Mouse (Mus musculus): ENCODE data around the gene Ahdc1.

The Ahdc1 gene

DNA sequence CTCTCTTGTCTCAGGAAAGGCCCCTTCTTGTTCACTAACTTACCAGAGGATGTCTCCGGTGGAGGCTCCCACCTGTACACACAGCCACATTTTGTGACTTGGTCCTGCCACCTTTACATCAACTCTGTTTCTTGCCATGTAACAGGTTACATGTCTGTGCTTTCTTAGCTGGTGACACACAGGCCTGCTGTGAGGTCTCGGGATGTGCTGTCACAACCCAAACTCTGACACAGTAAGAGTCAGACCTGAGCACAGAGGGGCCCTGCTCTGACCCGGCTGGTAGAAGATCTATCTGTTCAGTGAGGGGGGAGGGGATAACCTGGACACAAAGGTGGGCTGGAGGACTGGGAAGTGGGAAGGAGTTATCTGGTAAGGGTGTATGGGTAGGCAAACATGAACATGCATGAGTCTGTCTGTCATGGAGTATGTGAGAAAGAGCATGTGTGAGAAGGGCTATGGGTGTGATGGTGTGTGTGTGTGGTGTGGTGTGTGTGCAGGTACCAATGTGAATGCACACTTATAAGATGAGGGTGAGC, 7.3 kb downstream of the Ahdc1 start:
- DNase-seq, result no peak

DNA sequence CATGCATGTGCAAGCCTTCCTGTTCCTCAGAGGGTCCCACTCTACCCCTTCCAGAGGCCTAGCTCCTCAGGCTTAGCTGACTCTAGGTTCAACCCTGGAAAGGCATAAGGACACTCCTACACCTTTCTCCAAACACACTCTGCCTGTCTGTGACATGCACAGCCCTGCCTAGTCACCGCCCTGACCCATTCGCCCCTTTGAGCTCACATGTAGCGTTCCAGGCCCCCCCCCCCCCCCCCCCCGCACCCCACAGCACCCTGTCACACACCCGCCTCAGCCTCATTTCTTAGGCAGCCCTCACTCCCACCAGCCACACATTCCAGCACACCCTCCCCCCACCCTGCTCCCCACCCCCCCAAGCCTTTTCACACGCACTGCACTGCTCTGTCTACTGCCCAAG, 9.7 kb downstream of the Ahdc1 start:
- no peak for DNase-seq

DNA sequence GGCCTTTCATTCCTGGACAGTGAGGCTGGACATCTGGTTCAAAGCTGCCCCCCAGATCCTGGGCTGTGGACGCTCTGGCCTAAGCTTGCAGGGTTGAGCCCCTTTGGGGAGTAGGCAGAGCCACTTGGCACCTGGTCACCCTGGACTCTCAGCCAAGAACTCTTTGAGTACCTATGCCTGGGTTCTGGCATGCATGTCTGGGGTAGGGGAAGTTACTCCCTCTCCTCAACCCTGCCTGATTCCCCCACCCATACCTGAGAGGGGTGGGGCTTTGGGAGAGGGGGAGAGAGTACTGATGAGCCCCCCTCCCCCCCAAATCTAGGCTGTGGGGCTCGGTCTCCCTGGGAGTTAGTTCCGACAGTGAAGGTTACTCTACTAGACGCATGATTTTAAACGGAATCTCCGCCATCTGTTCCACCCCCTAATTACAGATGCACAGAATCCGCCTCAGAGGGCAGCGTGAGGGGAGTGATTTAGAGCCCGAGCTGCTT, 10.2 kb downstream of the Ahdc1 start:
- no peak for DNase-seq

DNA sequence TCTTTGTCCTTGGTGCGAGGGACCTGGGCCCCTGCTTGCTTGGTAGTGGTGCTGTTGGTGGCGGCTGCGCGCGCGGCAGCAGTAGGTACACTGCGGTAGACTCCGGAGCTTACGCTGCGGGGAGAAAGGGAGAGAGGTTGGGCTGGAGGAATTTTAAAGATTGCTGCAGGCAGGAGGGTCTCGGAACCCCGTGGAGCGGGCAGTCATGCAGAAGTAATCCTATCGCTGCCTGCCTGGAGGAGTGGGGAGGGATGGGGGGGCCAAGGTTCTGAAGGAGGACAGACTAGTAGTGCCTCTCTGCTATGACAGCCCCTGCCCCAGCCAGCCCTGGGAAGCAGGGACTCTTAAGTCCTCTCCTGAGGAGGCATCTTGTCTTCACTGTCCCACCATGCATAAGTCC, 11.2 kb downstream of the Ahdc1 start:
- DNase-seq, result no peak

DNA sequence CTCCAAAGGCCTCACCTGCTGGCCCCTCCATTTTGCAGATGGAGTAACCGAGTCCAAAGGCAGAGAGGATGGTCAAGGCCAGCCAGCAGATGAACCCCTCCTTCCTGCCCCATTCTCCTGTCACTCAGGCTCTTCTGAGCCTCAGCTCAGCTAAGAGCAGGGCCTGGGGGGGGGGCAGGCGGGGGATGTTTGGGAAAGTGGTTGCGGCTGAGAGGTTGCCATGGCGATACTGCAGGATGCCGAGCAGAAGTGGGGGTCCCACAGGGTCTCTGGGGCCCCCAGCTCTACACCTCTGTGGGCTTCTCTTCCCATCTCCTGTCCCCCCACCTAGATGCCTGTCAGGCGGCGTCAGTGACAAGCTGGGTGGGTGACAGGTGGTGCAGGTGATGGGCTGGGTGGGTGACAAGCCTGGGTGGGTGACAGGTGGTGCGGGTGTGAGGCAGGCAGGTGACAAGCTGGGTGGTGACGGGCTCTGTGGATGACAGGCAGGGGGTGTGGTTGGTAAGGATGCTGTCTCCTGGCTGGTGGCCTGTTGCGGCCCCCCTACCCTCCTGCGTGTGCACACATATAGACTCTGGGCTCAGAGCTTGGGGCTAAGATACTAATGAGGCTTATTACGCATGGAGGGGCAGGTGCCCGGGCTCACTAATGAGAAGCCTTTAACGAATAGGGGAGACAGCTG, 12.0 kb downstream of the Ahdc1 start:
- no peak for DNase-seq

DNA sequence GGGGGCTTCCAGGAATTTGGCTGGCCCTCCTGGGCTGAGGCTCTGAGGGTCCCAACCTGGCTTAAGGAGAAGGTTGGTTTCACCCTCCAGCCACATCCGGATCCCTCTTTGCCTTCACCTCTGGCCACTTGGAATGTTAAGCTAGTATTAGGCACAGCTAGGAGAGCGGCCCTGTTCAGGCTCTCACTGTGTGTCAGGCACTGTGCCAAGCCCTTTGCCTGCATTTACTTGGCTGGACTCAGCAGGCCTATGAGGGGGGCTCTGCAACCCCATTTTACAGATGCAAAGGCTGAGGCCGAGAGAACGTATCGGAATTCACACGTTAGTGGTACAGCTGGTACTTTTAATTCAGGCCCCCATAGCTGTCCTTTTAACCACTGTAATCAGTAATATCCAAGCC, 12.6 kb downstream of the Ahdc1 start:
- DNase-seq, result no peak

DNA sequence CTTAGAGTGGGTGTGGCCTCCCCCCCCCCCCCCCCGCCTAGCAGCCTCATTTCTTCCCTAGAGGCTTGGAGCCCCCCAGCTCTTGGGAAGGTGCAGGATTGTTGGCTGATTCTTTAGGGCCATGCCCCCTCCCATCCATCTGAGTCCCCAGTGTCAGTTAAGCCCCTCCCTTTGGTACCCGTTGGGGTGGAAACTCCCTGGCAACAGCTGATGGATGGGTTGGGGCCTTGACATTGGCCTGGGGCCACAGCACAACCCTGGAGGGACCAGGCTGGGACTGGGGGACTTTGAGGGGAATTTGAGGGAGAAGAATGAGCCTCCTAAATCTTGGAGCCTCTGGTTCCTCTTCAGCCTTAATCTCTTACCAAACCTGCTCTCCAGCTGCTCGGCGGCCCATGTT, 13.3 kb downstream of the Ahdc1 start:
- DNase-seq, result no peak

DNA sequence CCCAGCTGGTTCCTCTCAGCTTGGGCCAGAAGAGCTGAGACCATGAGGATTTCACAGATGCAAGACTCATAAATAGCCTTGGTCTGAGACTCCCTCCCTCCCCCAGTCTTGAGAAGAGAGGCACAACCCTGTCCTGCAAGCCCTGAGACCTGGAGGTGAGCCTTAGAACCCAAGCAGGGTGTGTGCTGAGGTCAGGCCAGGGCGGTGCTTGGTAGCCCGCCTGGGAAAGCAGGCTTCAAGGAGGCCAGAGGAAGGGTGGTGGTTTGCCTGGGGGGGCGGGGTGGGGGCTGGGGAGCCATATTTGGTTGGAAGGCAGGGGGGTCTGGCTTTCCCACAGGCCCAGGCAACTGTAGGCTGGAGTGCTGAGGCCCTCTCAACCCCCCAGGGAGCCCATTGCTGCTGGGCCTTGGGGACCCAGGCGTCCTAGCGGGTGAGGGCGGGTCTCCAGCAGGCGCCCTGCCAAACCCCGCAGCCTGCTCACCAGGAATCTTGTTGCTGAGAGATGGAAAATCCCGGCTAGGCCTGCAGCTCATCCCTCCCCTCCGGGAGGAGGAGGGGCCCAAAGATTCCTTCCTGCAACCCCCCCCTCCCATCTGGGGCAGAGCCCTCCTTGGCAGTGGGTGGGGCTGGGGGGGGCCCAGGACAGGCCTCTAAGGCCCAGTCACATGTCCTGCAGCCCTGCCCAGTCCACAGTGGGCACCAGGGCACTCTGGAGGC, 14.1 kb downstream of the Ahdc1 start:
- no peak for DNase-seq

DNA sequence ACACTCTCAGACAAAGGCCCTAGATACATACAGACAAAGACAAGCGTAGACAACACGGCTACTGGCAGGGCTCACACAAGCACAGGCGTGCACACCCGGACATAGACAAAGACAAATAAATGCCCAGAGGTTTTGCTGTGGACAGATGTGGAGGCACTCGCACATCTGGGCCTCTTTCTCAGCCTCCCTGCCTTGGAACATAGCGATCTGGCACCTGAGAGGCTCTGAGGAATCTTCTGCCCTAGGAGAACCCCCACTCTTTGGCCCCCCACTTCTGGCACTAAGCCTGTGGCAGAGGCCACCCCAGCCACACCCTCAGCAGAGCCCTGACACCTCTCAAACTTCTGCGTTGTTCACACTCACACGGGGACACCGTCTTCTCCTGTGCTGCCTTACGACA, 15.2 kb downstream of the Ahdc1 start:
- no peak for DNase-seq

DNA sequence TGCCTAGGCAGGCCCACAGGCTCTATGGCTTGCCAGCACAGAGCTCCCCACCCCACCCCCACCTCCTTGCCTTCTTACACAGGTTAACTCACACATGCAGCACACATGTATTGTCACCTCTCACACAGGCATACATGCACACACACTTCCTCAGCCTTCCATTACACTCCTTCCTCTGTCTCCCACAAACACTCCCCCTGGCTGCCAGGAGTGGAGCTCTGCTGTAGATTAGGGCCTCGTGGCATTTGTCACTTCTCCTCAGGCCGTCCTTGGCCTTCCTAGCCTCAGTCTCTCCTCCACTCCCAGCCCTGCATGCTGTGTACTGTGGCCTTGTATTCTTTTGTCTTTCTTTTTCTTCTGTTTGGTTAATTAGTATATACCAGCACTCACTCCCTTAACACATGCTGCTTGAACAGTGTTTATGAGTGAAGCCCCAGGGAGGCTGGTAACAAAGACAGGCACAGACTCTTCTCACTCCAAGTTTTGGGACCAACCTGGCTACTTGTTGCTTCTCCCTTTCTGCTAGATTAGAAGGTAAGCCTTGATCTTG, 15.8 kb downstream of the Ahdc1 start:
- DNase-seq, result no peak

DNA sequence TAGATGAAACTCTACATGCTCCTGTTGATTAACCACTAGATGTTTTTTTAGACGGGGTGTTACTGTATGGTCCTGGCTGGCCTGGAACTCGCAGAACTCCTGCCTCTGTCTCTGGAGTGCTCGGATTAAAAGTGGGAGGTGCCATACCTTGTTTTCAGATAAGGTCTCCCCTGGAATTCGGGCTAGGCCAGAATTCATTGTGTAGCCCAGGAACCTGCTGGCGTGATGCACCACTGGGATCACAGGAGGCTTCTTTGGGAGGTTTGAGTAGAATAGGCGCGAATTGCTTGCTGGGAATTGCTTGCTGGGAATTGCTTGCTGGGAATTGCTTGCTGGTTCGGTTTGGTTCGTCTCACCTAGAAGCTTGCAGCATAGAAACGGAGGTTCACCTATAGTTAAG, 16.7 kb downstream of the Ahdc1 start:
- no peak for DNase-seq

DNA sequence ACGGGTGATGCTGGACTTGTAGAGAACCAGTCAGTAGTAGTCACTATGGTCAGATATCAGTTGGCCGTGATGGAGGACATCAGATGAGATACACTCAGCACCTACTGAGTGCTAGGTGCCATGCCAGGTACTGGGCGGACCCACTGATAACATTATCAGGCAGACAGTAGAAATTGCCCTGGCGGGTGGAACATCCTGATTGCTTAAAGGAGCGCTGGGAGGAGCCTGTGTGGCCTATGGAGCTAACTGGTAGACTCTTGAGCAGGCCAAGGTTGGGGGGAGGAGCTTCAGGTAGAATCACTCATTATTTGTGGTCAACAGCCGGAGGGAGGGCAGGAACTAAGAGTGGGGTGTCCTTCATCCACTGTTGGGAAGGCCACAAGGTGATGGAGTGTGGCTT, 17.1 kb downstream of the Ahdc1 start:
- DNase-seq, result no peak

DNA sequence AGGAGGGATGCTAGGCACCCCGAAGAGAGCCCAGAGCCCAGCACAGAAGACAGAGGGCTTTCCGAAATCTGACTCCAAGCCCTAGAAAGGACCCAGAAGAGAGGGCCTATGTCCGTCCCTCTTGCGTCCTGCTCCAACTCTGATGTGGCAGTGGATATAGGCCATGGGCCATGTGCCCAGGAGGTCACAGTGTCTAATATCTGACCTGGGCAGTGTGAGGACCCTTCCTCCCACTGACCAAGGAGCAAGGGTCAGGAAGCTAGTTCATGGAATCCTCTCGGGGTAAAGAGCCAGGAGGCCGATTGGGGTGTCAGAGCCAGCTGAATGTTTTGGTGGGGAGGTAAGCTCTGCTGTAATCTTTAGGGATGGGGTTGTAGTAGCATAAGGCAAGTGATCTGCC, 17.8 kb downstream of the Ahdc1 start:
- DNase-seq, result no peak

DNA sequence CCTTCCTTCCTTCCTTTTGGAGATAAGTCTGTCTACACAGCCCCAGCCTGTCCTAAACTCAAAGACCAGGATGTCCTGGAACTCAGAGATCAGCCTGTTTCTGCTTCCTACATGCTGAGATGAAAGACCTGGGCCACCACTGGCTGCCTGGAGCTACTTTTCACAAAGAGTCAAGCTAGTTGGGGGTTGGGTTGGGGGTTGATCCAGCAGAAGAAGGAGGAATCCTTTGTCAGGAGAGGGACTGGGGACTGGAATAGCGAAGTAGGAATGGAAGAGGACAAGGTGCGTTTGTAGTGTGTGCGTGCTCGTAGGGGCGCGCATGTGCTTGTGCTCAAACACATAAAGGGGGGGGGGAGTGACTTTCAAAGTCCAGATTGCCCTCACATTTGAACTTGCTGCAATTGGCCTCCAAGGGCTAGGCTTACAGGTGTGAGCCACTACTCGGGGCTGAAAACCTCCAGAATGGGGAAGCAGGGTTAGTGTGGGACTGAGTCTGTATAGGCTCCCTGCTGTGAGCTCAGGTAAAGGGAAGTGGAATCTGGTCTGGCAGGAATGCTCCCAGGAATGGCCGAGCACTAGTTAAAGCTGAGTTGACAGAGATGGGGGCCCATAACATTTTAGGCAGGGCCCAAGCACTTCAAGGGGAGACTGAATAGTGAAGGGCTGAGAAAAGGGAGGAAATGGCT, 21.5 kb downstream of the Ahdc1 start:
- DNase-seq, result no peak

DNA sequence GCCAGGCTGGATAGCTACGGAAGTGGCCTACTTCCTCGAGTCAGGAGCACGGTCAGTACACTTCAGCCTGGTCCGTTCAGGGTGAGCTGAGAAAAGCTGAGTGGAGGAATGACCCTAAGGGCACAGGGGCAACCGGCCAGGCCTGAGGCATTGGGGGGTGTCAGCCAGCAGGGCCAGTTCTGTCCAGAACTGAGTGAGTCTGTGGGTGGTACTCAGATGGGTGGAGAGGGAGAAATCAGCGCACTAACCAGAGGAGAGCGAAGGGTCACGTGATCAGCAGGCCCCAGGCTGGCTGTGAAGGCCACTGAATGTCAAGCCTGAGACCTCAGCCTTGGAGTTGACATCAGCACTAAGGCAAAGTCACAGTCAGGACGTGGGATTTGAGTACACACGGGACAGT, 23.4 kb downstream of the Ahdc1 start:
- no peak for DNase-seq

DNA sequence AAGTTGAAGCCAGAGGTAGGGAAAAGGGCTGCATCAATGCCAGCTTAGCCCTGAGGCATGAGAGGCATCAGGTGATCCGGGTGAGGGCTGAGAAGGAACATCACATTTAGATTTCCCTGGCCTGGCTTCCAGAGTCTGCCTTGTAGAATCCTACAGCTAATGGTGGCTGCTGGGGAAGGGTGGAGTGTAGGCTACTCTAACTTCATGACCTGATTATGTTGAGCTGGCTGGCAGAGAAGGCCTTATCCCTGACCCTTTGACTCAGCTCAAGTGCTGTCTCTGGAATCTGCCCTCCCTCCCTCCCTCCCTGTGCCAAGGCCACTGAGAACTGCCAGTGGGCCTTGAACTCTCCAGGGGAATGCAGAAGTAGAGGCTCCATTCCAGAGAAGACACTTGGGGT, 24.4 kb downstream of the Ahdc1 start:
- no peak for DNase-seq

DNA sequence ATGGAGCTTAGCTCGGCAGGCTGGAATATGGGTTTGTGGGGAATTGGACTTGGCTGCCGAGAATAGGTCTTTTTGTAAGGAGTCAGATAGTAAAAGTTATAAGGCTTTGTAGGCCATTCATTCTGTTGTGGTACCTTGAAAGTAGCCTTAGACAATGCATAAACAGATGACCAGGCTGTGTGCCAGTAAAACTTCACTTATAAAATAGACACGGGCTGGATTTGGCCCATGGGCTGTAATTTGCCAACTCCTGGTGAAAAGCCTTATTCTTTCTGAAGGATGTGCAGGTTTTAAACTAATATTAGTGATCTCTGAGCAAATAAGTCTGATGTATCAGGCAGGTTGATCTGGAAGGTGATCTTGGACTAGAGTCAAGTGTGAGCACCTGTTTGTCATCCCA, 24.9 kb downstream of the Ahdc1 start:
- no peak for DNase-seq

DNA sequence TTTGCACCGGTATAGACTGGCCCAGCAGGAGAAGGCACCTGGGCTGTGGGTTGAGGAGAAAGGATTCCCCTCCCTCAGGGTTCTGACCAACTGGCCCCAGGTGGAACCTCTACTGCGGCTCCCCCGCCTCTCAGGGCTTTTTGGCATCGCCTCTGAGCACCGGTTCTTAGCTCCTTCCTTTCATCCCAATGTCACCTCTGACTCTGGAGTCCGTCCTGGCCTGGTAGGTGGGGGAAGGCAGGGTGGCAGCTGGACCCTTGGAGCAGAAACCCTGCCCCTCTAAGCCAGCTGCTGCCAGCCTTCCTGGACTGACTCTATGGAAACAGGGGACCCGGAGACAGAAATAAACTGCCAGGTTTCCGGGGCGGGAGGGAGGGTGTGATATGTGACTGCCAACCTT, 26.2 kb downstream of the Ahdc1 start:
- DNase-seq, result no peak

DNA sequence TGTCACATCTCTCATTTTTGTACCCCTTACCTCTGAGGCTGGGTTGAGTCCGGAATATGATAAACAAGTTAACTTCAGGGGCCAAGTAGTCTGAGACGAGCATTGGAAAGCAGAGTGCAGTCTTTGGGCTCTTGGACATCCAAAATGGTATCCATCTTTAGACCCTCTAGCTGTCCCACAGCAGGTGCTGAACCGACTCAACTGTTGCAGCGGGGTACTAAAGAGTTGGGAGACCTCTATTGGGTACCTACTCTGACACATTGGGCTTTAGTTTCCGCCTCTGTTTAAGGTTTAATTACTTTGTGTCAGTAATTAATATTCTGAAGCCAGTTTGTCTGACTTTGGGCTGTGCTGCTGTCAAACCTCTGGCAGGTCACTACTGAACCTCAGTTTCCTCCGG, 26.7 kb downstream of the Ahdc1 start:
- no peak for DNase-seq

DNA sequence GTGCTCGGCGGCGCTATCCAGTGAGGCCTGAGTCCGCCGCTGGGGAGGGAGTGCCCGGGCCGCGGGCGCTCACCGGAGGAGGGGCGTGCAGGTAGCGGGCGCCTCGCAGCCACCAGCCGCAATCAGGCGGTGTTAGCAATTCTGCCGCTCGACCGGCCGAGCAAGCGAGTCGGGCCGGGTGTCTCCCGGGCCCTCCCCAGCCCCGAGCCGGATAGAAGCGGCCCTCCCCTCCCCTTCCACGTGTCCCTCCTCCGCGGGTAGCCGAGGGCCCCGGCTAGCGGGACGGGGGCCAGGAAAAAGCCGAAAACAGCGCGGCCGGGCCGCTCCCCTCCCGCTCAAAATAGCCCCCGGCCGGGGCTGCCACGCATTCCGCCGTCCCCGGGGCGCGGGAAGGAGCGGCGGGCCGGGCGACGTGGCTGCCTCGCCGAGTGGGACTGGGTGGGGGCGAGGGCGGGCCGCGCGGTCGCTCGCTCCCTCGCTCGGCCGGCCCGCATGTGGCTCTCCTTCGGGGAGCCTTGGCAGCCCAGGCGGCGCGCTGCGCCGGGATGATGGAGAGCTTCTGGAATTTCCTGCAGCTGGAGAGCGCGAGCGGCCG, 27.6 kb downstream of the Ahdc1 start:
- DNase-seq, result peak; percentile 28

DNA sequence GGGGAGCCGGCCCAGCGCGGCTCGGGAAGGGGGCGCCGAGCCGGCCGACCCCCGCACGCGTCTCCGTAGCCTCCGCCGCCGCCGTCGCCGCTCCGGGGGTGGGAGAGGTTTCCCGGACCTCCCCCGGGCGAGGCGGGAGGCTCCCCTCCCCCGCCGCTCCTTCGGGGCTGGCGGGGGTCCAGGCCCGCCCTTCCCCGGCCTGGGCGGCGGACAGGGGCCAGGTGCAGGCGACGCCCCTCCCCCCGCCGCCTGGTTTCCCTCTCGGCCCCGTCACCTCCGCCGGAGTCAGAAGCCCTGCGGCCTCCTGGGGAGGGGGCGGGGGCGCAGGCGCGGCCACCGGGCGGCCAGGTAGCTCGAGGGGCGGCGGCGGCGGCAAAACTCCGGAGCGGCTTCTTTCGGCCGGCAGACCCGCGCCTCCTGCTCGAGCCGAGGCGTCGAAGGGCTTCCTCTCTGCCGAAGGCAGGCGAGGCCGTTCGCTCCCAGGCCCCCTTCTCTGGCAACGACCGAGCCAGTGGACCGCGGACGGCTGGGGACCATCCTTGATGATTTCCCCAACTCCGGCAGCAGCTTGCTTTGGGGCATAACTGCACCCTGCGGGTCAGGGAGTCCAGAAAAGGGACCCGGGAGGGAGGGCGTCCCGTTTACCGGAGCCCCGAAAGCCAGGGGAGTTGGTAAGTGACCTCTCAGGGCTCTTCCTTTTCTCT, 28.2 kb downstream of the Ahdc1 start:
- DNase-seq, result peak; percentile 48

DNA sequence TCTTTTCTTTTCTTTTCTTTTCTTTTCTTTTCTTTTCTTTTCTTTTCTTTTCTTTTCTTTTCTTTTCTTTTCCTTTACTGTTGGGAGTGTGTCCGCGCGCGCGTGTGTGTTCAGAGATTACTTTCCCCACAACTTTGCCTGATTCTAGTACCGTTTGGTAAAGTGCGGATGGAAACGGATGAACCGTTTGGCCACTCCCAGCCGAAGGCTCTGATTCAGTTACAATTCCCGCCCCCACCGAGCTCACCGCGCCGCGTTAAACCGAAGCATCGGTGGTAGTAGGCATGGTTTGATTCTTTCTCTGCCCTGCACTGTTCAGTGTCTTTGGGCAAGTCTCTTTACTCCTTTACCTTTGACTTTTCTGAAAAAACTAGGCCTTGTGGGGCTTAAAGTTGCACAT, 28.8 kb downstream of the Ahdc1 start:
- no peak for DNase-seq

Measured in thymus, postnatal 25 days (tissue).